Mouse (Mus musculus): ENCODE results near the gene Arap1.

Arap1 gene

GRCm38 (mm10) chr7:101347767-101348270 is at the start of gene Arap1:
Gene Arap1, plus strand, starts transcription at chr7:101348067.
- DNase-seq (ENCODE audit: low spot score in 2 of 2), result peak; percentile 33 to 54

- DNase-seq (ENCODE audit: low spot score in 2 of 2), result no peak
Measured at GRCm38 (mm10) chr7:101298375-101298774, 49.5 kb upstream of the Arap1 start.

- no peak for DNase-seq (ENCODE audit: low spot score in 2 of 2)
Measured at GRCm38 (mm10) chr7:101301361-101301880, 46.4 kb upstream of the Arap1 start.

GRCm38 (mm10) chr7:101301881-101302456 is 45.9 kb upstream of the Arap1 start, which contains the start of gene Atg16l2:
Gene Atg16l2, minus strand, starts transcription at chr7:101302251.
- DNase-seq (ENCODE audit: low spot score in 2 of 2), result peak; percentile 87 to 88

DNA sequence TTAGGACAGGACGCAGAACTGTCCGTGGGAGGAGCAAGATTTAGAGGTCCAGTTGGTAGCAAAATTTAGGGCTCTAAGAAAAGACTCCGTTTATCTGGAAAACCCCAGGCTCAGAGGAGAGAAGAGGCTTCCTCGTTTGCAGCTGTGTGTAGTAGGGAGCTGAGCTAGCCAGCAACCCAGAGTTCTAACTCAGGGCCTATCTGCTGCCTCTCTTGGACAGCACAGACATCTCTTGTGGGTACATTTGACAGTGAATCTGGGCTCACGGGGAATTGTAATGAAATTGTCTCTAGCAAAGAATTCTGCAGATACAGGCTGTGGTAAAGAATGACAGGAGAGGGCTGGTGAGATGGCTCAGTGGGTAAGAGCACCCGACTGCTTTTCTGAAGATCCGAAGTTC is 45.2 kb upstream of the Arap1 start:
- DNase-seq (ENCODE audit: low spot score in 2 of 2), result no peak

DNA sequence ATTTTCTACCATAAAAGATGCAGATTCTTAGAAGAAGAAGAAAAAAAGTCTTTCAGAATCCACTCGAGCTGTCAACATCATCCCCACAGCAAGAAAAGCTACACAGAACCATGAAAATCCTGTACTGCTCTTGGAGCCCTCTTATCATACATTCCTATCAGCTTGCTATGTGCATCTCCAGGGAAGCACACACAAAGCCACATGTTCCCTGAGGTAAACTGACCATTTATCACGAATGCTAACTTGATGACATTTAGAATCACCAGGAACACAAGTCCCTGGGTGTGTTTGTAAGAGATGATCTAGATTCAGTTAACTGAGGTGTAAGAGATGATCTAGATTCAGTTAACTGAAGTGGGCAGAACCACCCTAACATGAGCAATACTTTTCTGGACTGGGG is 41.0 kb upstream of the Arap1 start:
- DNase-seq (ENCODE audit: low spot score in 2 of 2), result no peak

- no peak for DNase-seq (ENCODE audit: low spot score in 2 of 2)
Measured at GRCm38 (mm10) chr7:101309985-101310326, 37.9 kb upstream of the Arap1 start.

DNA sequence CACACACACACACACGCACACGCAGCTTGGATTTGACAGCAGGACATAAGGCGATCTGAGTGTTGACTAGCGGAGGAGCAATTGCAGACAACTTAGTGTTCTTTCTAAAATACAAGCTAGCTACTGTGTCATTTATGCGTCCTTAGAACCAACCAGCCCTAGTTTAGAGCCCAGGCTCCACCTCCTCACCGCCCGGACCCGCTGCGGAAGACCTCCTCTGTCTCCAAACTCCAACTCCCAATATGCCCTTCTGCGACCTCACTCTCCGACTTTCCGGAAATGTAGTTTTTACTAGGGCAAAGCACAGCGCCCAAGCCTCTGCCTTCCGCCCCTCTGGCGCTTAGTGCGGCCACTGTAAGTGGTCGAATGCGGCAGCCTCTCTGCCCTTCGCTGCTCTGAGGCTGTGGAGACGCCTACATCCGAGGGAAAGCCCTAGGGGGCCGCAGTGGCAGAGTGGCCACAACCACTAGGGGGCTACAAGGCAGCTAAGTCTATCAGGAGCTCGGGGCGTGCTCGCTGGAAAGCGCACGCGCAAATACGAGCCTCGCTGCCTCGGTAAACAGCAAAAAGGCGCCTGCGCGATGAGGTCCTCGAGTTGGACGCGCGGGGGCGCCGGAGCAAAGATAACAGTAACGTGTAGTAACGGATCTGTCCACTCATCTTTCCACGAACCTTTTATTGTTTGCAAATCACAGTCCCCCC is 37.4 kb upstream of the Arap1 start:
- peak; percentile 93 to 94 for DNase-seq (ENCODE audit: low spot score in 2 of 2)

- no peak for DNase-seq (ENCODE audit: low spot score in 2 of 2)
Measured at GRCm38 (mm10) chr7:101311061-101311460, 36.8 kb upstream of the Arap1 start.

GRCm38 (mm10) chr7:101313033-101313432 is 34.8 kb upstream of the Arap1 start:
- DNase-seq (ENCODE audit: low spot score in 2 of 2), result no peak

- DNase-seq (ENCODE audit: low spot score in 2 of 2), result no peak
Measured at GRCm38 (mm10) chr7:101314396-101314795, 33.5 kb upstream of the Arap1 start.

- DNase-seq (ENCODE audit: low spot score in 2 of 2), result no peak
Measured at GRCm38 (mm10) chr7:101315699-101316098, 32.2 kb upstream of the Arap1 start.

DNA sequence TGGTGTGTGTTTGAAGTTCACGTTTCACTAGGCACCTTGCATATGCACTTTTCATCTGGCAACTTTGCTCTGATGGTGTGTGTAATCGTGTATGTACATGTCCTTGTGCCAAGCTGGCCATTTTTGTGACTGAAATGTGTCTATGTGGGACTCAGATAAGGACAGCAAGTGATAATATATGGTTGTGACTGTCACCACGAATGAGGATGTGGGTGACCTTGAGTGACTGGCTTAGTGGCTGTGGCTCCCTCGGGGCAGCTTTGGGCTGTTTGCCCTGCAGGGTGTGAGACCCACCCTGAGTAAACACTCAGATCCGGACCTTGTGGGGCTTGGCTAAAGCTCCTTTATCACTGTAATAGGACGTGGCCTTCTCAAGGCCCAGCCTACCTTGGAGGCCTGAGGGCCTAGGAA is 31.3 kb upstream of the Arap1 start:
- no peak for DNase-seq (ENCODE audit: low spot score in 2 of 2)

GRCm38 (mm10) chr7:101317014-101317413 is 30.9 kb upstream of the Arap1 start, which contains the start of gene Stard10:
Gene Stard10, plus strand, starts transcription at chr7:101317086.
- no peak for DNase-seq (ENCODE audit: low spot score in 2 of 2)

DNA sequence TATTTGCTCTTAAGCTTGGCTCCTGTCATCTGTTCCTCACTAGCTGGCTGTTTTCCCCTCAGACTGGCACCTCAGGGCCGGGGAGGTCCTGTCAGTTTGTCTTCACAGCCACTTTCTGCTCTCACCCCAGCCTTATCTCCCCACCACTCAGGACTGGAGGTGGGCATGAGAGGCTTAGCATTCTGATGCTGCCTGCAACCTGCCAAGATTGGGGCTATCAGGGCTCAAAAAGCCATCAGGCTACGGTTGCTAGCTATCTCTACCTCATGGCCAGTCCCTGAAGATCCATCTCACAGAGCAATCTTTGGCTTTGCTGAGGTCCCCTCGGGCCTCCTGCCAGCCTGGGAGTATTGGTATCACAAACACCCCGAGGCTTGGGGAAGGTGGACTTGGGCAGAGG is 29.0 kb upstream of the Arap1 start:
- no peak for DNase-seq (ENCODE audit: low spot score in 2 of 2)

GRCm38 (mm10) chr7:101319796-101320195 is 28.1 kb upstream of the Arap1 start:
- DNase-seq (ENCODE audit: low spot score in 2 of 2), result no peak

DNA sequence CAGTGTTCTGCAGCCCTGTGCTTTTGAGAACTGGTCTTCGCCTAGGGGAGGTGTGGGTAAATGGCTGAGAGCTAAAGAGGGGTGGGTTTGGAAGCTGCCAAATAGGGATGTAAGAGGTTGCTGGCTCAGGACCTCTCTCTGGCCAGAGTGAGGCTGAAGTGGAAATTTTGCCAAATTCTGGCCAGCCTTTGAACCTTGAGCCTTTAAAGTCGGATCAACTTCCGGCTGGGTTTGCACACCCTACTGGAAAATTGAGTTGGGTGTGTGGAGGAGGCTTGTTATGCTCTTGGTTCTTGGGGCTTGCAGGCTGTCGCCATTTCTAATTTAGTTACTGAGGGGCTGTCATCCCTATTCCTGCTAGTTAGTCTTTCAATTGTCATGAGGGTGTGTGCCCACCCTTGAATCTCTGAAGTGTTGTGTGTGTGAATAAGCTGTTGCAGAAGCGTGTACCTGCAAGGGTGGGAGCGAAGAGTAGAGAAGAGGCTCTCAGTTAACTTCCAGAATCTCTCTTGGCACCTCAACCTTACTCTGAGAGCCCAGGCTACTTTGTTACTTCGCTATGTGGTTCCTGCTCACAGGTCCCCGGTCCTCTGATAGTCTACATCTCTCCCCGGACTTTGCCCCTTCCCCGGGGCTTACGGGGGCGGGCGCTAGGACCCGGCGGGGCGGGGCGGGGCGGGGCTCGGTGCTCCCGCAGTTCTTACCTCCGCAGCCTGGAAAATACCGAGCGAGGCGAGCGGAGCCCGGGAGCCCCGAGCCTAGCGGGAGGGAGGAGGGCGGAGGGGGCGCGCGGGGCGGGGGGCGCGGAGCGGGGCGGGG is 27.3 kb upstream of the Arap1 start:
- DNase-seq (ENCODE audit: low spot score in 2 of 2), result no peak

DNA sequence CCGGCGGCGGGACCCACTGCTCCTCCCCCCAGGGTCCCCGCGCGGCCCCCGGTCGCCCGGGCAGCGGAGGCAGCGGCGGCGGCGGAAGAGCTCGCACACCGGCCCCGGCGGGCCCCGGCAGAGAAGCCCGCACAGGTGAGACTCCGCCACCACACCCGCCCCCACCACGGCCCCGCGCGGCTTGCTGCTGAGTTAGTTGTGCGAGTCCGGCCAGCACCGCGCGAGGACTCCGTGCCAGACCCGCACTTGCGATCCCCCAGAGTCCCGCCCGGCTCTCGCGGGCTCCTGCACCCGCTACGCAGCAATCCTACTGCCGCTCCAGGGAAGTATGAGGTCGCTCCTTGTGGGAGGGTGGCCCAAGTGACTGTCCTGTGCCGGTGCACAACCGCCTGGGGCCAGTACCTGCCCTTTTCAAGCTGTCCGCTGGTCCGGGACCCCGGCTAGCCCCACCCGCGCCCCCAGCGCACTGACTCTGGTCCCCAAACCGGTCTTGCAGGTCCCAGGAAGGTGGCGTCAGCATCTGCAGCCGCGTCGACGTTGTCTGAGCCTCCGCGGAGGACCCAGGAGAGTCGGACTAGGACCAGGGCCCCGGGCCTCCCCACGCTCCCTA is 26.5 kb upstream of the Arap1 start:
- no peak for DNase-seq (ENCODE audit: low spot score in 2 of 2)

- DNase-seq (ENCODE audit: low spot score in 2 of 2), result no peak
Measured at GRCm38 (mm10) chr7:101323141-101323594, 24.7 kb upstream of the Arap1 start.

- no peak for DNase-seq (ENCODE audit: low spot score in 2 of 2)
Measured at GRCm38 (mm10) chr7:101324142-101324962, 23.5 kb upstream of the Arap1 start.

DNA sequence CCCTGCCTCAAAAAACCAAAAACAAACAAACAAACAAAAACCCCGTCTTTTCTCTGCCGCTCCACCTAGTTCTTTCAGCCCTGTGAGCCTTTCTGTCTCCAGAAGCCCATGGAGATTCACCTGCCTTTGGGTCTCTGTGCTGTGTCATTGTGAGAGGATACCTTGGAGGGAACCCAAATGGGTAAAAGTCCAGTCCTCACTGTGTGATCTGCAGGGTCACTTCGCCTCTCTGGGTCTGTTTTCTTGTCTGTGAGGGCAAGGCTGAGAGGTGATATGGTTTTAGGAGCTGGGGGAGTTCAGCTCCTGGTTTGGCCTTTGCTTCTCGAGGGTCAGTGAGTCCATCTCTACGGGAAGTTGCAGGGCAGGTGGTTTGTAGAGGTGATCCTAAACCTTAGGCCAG is 21.9 kb upstream of the Arap1 start:
- no peak for DNase-seq (ENCODE audit: low spot score in 2 of 2)
